In the genomic region with DNA sequence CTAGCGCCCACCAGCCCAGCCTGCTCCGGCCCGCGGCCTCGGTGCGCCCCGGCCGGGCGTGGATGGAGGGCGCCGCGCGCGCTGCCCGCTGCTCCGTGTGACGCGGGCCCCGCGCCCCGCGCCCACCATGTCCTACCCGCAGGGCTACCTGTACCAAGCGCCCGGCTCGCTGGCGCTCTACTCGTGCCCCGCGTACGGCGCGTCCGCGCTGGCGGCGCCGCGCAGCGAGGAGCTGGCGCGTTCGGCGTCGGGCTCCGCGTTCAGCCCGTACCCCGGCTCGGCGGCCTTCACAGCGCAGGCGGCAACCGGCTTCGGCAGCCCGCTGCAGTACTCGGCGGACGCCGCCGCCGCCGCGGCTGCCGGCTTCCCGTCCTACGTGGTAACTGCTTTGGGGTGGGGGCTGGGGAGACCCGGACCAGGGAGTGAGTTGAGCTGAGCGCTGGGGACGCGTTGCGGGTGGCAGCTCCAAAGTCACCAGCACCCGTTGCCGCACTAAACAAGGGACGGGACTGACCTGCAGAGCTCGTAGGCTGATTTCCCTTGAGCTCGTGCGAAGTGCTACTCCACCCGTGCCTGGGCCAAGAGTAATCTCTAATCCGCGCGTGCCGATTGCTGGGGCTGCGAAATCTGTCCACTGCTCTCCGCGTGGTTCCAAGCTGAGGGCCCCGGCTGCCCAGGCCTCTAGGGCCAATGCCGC, we compare ENCODE assay signal across 8 mouse cellular contexts. TPM values are rescaled to one million over a fixed set of nuclear protein-coding genes. Genes with fewer than 3 reads are reported as not detected.
DNase-seq lines count a peak whose midpoint lies in the region; ATAC-seq lines count a peak whose summit lies in the region.

No protein-coding gene starts in this region.

- H3K4me1 ChIP-seq in megakaryocyte, embryonic 14.5 days = peaks cover 36% of the 10 kb centered on the region
- peaks cover 53% of the 10 kb centered on the region for H3K4me1 ChIP-seq in forebrain, embryonic 12.5 days
- H3K4me1 ChIP-seq in kidney, embryonic 16.5 days (ENCODE audit: insufficient read depth, low read length) = peaks cover 18% of the 10 kb centered on the region
- peaks cover 52% of the 10 kb centered on the region for H3K4me1 ChIP-seq in neural tube, embryonic 12.5 days

- peak overlapping the region; percentile 87 for H3K4me2 ChIP-seq in forebrain, embryonic 12.5 days
- peak overlapping the region; percentile 96 for H3K4me2 ChIP-seq in kidney, embryonic 16.5 days (replicated peaks; ENCODE audit: low read depth, low read length)
- peak overlapping the region; percentile 84 for H3K4me2 ChIP-seq in neural tube, embryonic 12.5 days (replicated peaks)

- no peaks in the 10 kb centered on the region for H3K36me3 ChIP-seq in megakaryocyte, embryonic 14.5 days (replicated peaks; ENCODE audit: low read length)
- no peaks in the 10 kb centered on the region for H3K36me3 ChIP-seq in forebrain, embryonic 12.5 days (replicated peaks)
- H3K36me3 ChIP-seq in kidney, embryonic 16.5 days (ENCODE audit: insufficient read depth, low read length) = no peaks in the 10 kb centered on the region
- H3K36me3 ChIP-seq in neural tube, embryonic 12.5 days = peaks cover 2% of the 10 kb centered on the region; the same call in 1 of the 2 replicates

- H3K27me3 ChIP-seq in megakaryocyte, embryonic 14.5 days (replicated peaks) = peaks cover 95% of the 10 kb centered on the region
- peaks cover 93% of the 10 kb centered on the region for H3K27me3 ChIP-seq in forebrain, embryonic 12.5 days
- peaks cover 96% of the 10 kb centered on the region for H3K27me3 ChIP-seq in kidney, embryonic 16.5 days (ENCODE audit: insufficient read depth, low read length)
- peaks cover 68% of the 10 kb centered on the region for H3K27me3 ChIP-seq in neural tube, embryonic 12.5 days (replicated peaks)

- DNase-seq in adrenal gland, postnatal 36 days = no peak
- no peak for DNase-seq in frontal cortex, postnatal 14 days (ENCODE audit: low spot score in 2 of 2)

- no peak for ATAC-seq in megakaryocyte, adult 5-6 weeks (ENCODE audit: poor library complexity, severe bottlenecking)
- ATAC-seq in forebrain, embryonic 12.5 days (ENCODE audit: low FRiP score) = peak; percentile 52
- peak; percentile 46; the same call in 1 of the 2 replicates for ATAC-seq in kidney, embryonic 16.5 days (ENCODE audit: low FRiP score, low TSS enrichment)
- ATAC-seq in neural tube, embryonic 12.5 days (ENCODE audit: low FRiP score, low read depth) = peak; percentile 61
- ATAC-seq in cerebellum, adult (ENCODE audit: insufficient number of reproducible peaks, low FRiP score, low TSS enrichment) = no peak

- H3K27ac ChIP-seq in forebrain, embryonic 12.5 days = 0 out of 2 replicates have a peak overlapping the region, but pooled peaks have one; percentile 25
- H3K27ac ChIP-seq in kidney, embryonic 16.5 days (ENCODE audit: low read length) = no peak overlapping the region
- peak overlapping the region; percentile 75 for H3K27ac ChIP-seq in neural tube, embryonic 12.5 days

- peaks cover 20% of the 10 kb centered on the region for H3K9me3 ChIP-seq in megakaryocyte, embryonic 14.5 days
- H3K9me3 ChIP-seq in forebrain, embryonic 12.5 days = no peaks in the 10 kb centered on the region
- no peaks in the 10 kb centered on the region for H3K9me3 ChIP-seq in kidney, embryonic 16.5 days (ENCODE audit: low read length)
- no peaks in the 10 kb centered on the region for H3K9me3 ChIP-seq in neural tube, embryonic 12.5 days

- H3K4me3 ChIP-seq in megakaryocyte, embryonic 14.5 days (replicated peaks) = peak overlapping the region; percentile 86
- H3K4me3 ChIP-seq in forebrain, embryonic 12.5 days (replicated peaks) = peak overlapping the region; percentile 53
- peak overlapping the region; percentile 60 for H3K4me3 ChIP-seq in kidney, embryonic 16.5 days (ENCODE audit: low read length)
- peak overlapping the region; percentile 74 for H3K4me3 ChIP-seq in neural tube, embryonic 12.5 days

- peak overlapping the region; percentile 62 for H3K9ac ChIP-seq in forebrain, embryonic 12.5 days
- peak overlapping the region; percentile 64 for H3K9ac ChIP-seq in kidney, embryonic 16.5 days (replicated peaks; ENCODE audit: low read length)
- H3K9ac ChIP-seq in neural tube, embryonic 12.5 days = peak overlapping the region; percentile 81

- WGBS in forebrain, embryonic 12.5 days = under 1% methylated on average over 66 of the region's 88 CpGs
- under 1% methylated on average over 81 of the region's 88 CpGs for WGBS in kidney, embryonic 16.5 days
- WGBS in neural tube, embryonic 12.5 days = under 1% methylated on average over 88 of the region's 88 CpGs

RNA-seq across cellular contexts. Expression of gene Irx2, which starts 0.5 kb away (rescaled TPM):
- not detected in 2 replicates for polyA plus RNA-seq in megakaryocyte, embryonic 14.5 days (2012; ENCODE audit: insufficient read depth, low replicate concordance)
- total RNA-seq in megakaryocyte, adult 5-6 weeks (2015) = not detected in 2 replicates
- total RNA-seq in megakaryocyte, adult 5-6 weeks (2017) = not detected in 2 replicates
- polyA plus RNA-seq in forebrain, embryonic 12.5 days (2016; fragmentation: Nextera tagmentation; extraction: Ambion mirVana) = 3.6 and 6.5 TPM in 2 replicates
- polyA plus RNA-seq in kidney, embryonic 16.5 days (2015; fragmentation: Nextera tagmentation; extraction: Ambion mirVana) = 4.4 and 6.7 TPM in 2 replicates
- polyA plus RNA-seq in neural tube, embryonic 12.5 days (2016; fragmentation: Nextera tagmentation; extraction: Ambion mirVana) = 30.4 and 32.2 TPM in 2 replicates
- under 1 TPM; 0.23 to 0.43 TPM for total RNA-seq in adrenal gland, postnatal 36 days (2021)

Comparison
In these comparisons a context has a peak if more than half of its experiments do, and no peak if none do; other contexts are left out.
1. ATAC-seq: peak in forebrain, embryonic 12.5 days (single experiment), kidney, embryonic 16.5 days (single experiment) and neural tube, embryonic 12.5 days (single experiment); none in megakaryocyte, adult 5-6 weeks (single experiment) and cerebellum, adult (single experiment).
2. Peak in every context shown above with its lines, with median percentiles within 50 percentile points of each other: H3K4me3 ChIP-seq, H3K4me2 ChIP-seq and H3K9ac ChIP-seq.